8 mouse cellular contexts compared by ENCODE assay signal in genomic region chr4:116177140-116177539, GRCm38 (mm10). TPM values are rescaled to one million over a fixed set of nuclear protein-coding genes. Genes with fewer than 3 reads are reported as not detected.
DNase-seq lines count a peak whose midpoint lies in the region; ATAC-seq and TF ChIP-seq lines count a peak whose summit lies in the region.

No protein-coding gene starts in this region.

- 7% methylated on average over 5 of the region's 5 CpGs for WGBS in lung, adult 2 months

- ATAC-seq in CD4-positive, CD25-positive, alpha-beta regulatory T cell, adult 4 months: no peak

- peak; percentile 70 for DNase-seq in left cerebral cortex, postnatal 4 days
- DNase-seq in left cerebral cortex, adult 9 months (ENCODE audit: low spot score in 2 of 2): no peak
- peak; percentile 86 for DNase-seq in cerebellum, adult 9-10 months
- DNase-seq in heart, adult 18-20 months: peak; percentile 88 to 94
- DNase-seq in kidney, adult 11 months: peak; percentile 87
- DNase-seq in lung, adult 2 months: peak; percentile 74
- peak; percentile 69 for DNase-seq in retina, embryonic 14.5 days (ENCODE audit: low spot score)

- peak; percentile 36; the same call in 1 of the 2 replicates for TF ChIP-seq POLR2A in lung, adult 2 months (IDR thresholded peaks at IDR 0.05; ENCODE audit: borderline replicate concordance, extremely low read depth, low read depth, low read length)

- intact Hi-C loops in left cerebral cortex, postnatal 4 days (cut with DNase I): loop anchor here (10.0 kb wide), 1 partner anchor 108 kb away; no protein-coding TSS in a partner anchor

- H3K4me3 ChIP-seq in lung, adult 2 months (replicated peaks; ENCODE audit: extremely low read depth, low read depth, low read length): peak overlapping the region; percentile 3

- TF ChIP-seq CTCF in lung, adult 2 months (IDR thresholded peaks at IDR 0.05; ENCODE audit: insufficient read depth, low read length): no peak

- H3K4me1 ChIP-seq in lung, adult 2 months (ENCODE audit: control insufficient read depth, insufficient read depth, low read length): peaks cover 23% of the 10 kb centered on the region

RNA-seq across cellular contexts. Expression of gene Gm49337, which starts 4.0 kb away (rescaled TPM):
- total RNA-seq in left cerebral cortex, postnatal 4 days (2021): 1 to 10 TPM; 1.9 to 3.1 TPM
- not detected for total RNA-seq in heart, adult 18-20 months (2021)
- not detected in 2 replicates for polyA plus RNA-seq in lung, adult 2 months (2012; rRNA removed)
- polyA plus RNA-seq in CD4-positive, CD25-positive, alpha-beta regulatory T cell, adult 4 months (2017; shearing (Covaris generic)): not detected

RNA-seq across cellular contexts. Expression of gene 1700042G07Rik, which starts 4.0 kb away (rescaled TPM):
- not detected for total RNA-seq in left cerebral cortex, postnatal 4 days (2021)
- total RNA-seq in heart, adult 18-20 months (2021): not detected
- not detected in 2 replicates for polyA plus RNA-seq in lung, adult 2 months (2012; rRNA removed)
- polyA plus RNA-seq in CD4-positive, CD25-positive, alpha-beta regulatory T cell, adult 4 months (2017; shearing (Covaris generic)): not detected

RNA-seq across cellular contexts. Expression of gene Tspan1, which starts 9.7 kb away (rescaled TPM):
- total RNA-seq in left cerebral cortex, postnatal 4 days (2021): not detected
- 1 to 10 TPM in 1 of 2 experiments, not detected in 1; 1.3 TPM for total RNA-seq in heart, adult 18-20 months (2021)
- polyA plus RNA-seq in lung, adult 2 months (2012; rRNA removed): 60.8 and 93.7 TPM in 2 replicates
- polyA plus RNA-seq in CD4-positive, CD25-positive, alpha-beta regulatory T cell, adult 4 months (2017; shearing (Covaris generic)): under 1 TPM in 1 of 2 experiments, not detected in 1; 0.27 TPM

RNA-seq across cellular contexts. Expression of gene Lurap1, which starts 26.0 kb away (rescaled TPM):
- 10 to 100 TPM; 18.5 to 21.1 TPM for total RNA-seq in left cerebral cortex, postnatal 4 days (2021)
- 1 to 10 TPM; 4.6 to 5.0 TPM for total RNA-seq in heart, adult 18-20 months (2021)
- polyA plus RNA-seq in lung, adult 2 months (2012; rRNA removed): 3.7 and 5.7 TPM in 2 replicates
- under 1 TPM; 0.39 to 0.61 TPM for polyA plus RNA-seq in CD4-positive, CD25-positive, alpha-beta regulatory T cell, adult 4 months (2017; shearing (Covaris generic))

RNA-seq across cellular contexts. Expression of gene Pik3r3, which starts 44.3 kb away (rescaled TPM):
- 10 to 100 TPM; 32.2 to 32.4 TPM for total RNA-seq in left cerebral cortex, postnatal 4 days (2021)
- total RNA-seq in heart, adult 18-20 months (2021): 1 to 10 TPM; 7.8 to 9.3 TPM
- polyA plus RNA-seq in lung, adult 2 months (2012; rRNA removed): 23.5 and 23.8 TPM in 2 replicates
- 1 to 10 TPM; 3.8 to 5.1 TPM for polyA plus RNA-seq in CD4-positive, CD25-positive, alpha-beta regulatory T cell, adult 4 months (2017; shearing (Covaris generic))

Comparison
In these comparisons a context has a peak if more than half of its experiments do, and no peak if none do; other contexts are left out.
1. DNase-seq: peak in left cerebral cortex, postnatal 4 days (single experiment), cerebellum, adult 9-10 months (single experiment), heart, adult 18-20 months (2 of 2), kidney, adult 11 months (single experiment), lung, adult 2 months (single experiment) and retina, embryonic 14.5 days (single experiment); none in left cerebral cortex, adult 9 months (0 of 2).